Mouse (Mus musculus): ENCODE data around the gene Treml2. TPM values are rescaled to one million over a fixed set of nuclear protein-coding genes. Genes with fewer than 3 reads are reported as not detected.
"Not testable (repeated sequence)": the region's sequence is repeated elsewhere in the genome, so short reads cannot be mapped to it uniquely, and the experiment has no call there.

Treml2 gene
- polyA plus RNA-seq, 1 experiment = 0.70 TPM

DNA sequence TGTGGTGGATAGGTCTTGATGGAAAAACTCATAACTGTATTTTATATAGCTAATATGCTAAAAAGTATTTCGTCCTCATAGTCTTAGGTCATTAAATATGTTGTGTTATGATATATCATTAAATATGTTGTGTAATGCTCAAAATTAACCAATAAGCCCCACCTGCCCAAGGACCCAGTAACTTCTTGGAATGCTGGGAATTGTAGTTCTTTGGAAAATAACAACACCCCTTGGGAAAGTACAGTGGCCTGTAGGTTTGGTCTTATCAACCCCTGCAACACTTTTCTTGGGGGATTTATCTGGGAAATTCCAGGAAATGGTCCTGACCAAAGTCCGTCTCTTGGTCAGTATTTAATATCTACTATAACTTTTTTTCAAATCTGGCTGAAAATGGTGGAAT is 43.8 kb downstream of the Treml2 start:
- TF ChIP-seq POLR2A (IDR thresholded peaks at IDR 0.05; ENCODE audit: insufficient read depth, low read length) (no peak), EP300 (IDR thresholded peaks at IDR 0.05; ENCODE audit: insufficient read depth, low read depth, low read length) (no peak), CTCF (IDR thresholded peaks at IDR 0.05; ENCODE audit: low read depth, low read length) (no peak)
- Histone ChIP-seq H3K9me3 (replicated peaks; ENCODE audit: control insufficient read depth, insufficient read depth, low read length, poor library complexity, severe bottlenecking) (no peaks in the 10 kb centered on the region), H3K4me3 (ENCODE audit: low read depth, low read length) (no peak overlapping the region), H3K9ac (ENCODE audit: low read depth, poor library complexity, severe bottlenecking) (no peak overlapping the region), H3K4me1 (ENCODE audit: control insufficient read depth, insufficient read depth, low read length) (no peaks in the 10 kb centered on the region), H3K36me3 (ENCODE audit: control insufficient read depth, insufficient read depth, low read length, poor library complexity, severe bottlenecking) (no peaks in the 10 kb centered on the region), H3K27me3 (ENCODE audit: control insufficient read depth, insufficient read depth, low read length, poor library complexity, severe bottlenecking) (no peaks in the 10 kb centered on the region), H3K27ac (ENCODE audit: insufficient read depth, low read length) (no peak overlapping the region)

DNA sequence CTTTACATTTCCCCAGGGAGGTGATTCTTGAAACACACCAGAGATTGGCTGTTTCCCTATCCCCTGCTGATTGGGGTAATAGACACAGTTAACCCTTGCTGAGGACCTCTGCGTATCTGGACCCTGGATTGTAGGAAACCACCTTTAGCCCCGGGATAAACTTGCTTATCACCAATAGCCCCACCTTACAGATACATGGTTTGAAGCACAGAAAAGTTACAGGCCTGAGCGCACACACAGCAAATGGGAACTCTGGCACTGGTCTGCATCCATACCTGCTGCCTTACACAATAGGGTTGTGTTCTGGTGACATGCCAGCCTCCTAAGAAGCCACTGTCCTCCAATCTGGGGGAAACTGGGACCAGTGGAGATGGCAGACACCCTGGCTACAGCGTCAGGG is 46.5 kb downstream of the Treml2 start:
- Histone ChIP-seq H3K36me3 (ENCODE audit: control insufficient read depth, insufficient read depth, low read length, poor library complexity, severe bottlenecking) (no peaks in the 10 kb centered on the region), H3K9ac (ENCODE audit: low read depth, poor library complexity, severe bottlenecking) (no peak overlapping the region), H3K27ac (ENCODE audit: insufficient read depth, low read length) (no peak overlapping the region), H3K9me3 (replicated peaks; ENCODE audit: control insufficient read depth, insufficient read depth, low read length, poor library complexity, severe bottlenecking) (no peaks in the 10 kb centered on the region), H3K27me3 (ENCODE audit: control insufficient read depth, insufficient read depth, low read length, poor library complexity, severe bottlenecking) (no peaks in the 10 kb centered on the region), H3K4me1 (ENCODE audit: control insufficient read depth, insufficient read depth, low read length) (peaks cover 4% of the 10 kb centered on the region), H3K4me3 (ENCODE audit: low read depth, low read length) (no peak overlapping the region)
- TF ChIP-seq POLR2A (IDR thresholded peaks at IDR 0.05; ENCODE audit: insufficient read depth, low read length) = no peak
- no peak for TF ChIP-seq CTCF (IDR thresholded peaks at IDR 0.05; ENCODE audit: low read depth, low read length)
- TF ChIP-seq EP300 (IDR thresholded peaks at IDR 0.05; ENCODE audit: insufficient read depth, low read depth, low read length) = no peak

DNA sequence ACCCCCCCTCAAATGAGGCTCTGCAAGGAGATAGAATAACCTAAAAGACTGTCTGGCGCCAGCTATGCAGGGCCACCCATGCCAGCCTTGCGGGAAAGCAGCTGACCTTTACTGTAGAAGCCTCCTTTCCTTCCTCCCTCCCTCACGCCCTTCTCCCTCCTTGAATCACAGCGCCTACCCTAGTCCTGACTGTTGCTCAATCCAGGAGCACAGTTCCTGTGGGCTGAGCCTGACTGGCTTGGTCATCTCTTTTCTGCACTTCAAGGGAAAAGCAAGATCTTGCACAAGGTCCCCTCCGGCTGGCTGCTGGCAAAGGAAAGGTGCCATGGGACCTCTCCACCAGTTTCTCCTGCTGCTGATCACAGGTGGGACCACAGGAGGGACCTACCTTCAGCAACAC is 46.9 kb downstream of the Treml2 start, which contains the start of gene Trem2:
Gene Trem2, plus strand, starts transcription at position 171 of the 400 bp plus-strand sequence.
- no peak within 1 kb of the TSS for H3K4me3 ChIP-seq (ENCODE audit: low read depth, low read length)
- H3K9ac ChIP-seq (ENCODE audit: low read depth, poor library complexity, severe bottlenecking) = no peak within 1 kb of the TSS
- no peaks in the 10 kb centered on the region for H3K9me3 ChIP-seq (replicated peaks; ENCODE audit: control insufficient read depth, insufficient read depth, low read length, poor library complexity, severe bottlenecking)
- no peaks in the 10 kb centered on the region for H3K36me3 ChIP-seq (ENCODE audit: control insufficient read depth, insufficient read depth, low read length, poor library complexity, severe bottlenecking)
- no peak within 1 kb of the TSS for H3K27ac ChIP-seq (ENCODE audit: insufficient read depth, low read length)
- H3K4me1 ChIP-seq (ENCODE audit: control insufficient read depth, insufficient read depth, low read length) = peaks cover 7% of the 10 kb centered on the region
- no peaks in the 10 kb centered on the region for H3K27me3 ChIP-seq (ENCODE audit: control insufficient read depth, insufficient read depth, low read length, poor library complexity, severe bottlenecking)
- TF ChIP-seq CTCF (IDR thresholded peaks at IDR 0.05; ENCODE audit: low read depth, low read length) = no peak
- no peak for TF ChIP-seq EP300 (IDR thresholded peaks at IDR 0.05; ENCODE audit: insufficient read depth, low read depth, low read length)
- TF ChIP-seq POLR2A (IDR thresholded peaks at IDR 0.05; ENCODE audit: insufficient read depth, low read length) = no peak

DNA sequence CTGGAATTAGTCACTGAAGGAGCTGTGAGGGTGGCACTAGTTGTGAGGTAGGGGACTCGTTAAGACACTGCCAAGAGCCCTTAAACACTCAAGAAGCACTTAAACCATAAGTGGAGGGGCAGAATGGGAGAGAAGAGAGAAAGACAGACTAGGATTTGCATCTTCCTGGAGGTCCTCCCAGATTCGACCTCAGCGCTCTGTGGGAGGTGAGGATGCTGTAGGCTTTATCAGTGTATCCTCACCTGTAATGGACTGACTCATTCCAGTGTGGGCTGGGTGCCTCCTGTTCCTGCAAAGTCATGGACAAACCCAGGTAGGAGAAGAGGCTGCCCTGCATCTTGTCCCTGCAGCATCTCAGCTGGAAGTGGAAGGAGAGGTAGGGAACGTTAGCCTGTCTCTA is 47.5 kb downstream of the Treml2 start:
- Histone ChIP-seq H3K4me1 (ENCODE audit: control insufficient read depth, insufficient read depth, low read length) (peaks cover 10% of the 10 kb centered on the region), H3K4me3 (ENCODE audit: low read depth, low read length) (no peak overlapping the region), H3K9ac (ENCODE audit: low read depth, poor library complexity, severe bottlenecking) (no peak overlapping the region), H3K36me3 (ENCODE audit: control insufficient read depth, insufficient read depth, low read length, poor library complexity, severe bottlenecking) (no peaks in the 10 kb centered on the region), H3K27me3 (ENCODE audit: control insufficient read depth, insufficient read depth, low read length, poor library complexity, severe bottlenecking) (no peaks in the 10 kb centered on the region), H3K9me3 (replicated peaks; ENCODE audit: control insufficient read depth, insufficient read depth, low read length, poor library complexity, severe bottlenecking) (no peaks in the 10 kb centered on the region), H3K27ac (ENCODE audit: insufficient read depth, low read length) (no peak overlapping the region)
- TF ChIP-seq POLR2A (IDR thresholded peaks at IDR 0.05; ENCODE audit: insufficient read depth, low read length) (no peak), CTCF (IDR thresholded peaks at IDR 0.05; ENCODE audit: low read depth, low read length) (no peak), EP300 (IDR thresholded peaks at IDR 0.05; ENCODE audit: insufficient read depth, low read depth, low read length) (no peak)

DNA sequence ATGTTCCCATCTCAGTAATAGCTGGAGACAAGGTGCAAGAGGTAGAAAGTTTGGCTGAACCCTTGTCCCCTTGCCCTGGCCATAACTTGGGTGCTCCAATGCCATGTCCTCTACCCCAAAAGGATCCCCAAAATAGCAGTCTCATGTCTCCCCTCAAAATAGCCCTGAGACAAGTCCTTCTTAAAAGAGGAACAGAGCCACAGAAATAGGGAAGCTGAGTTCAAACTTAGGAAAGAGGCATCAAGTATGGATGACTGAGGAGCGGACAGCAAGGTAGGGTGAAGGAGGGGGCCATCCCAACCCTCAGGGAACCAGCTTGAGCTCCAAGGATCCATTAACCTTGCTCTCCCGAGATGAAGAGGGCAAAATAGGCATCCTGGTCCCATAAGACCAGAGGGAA is 48.0 kb downstream of the Treml2 start:
- Histone ChIP-seq H3K9me3 (replicated peaks; ENCODE audit: control insufficient read depth, insufficient read depth, low read length, poor library complexity, severe bottlenecking) (no peaks in the 10 kb centered on the region), H3K9ac (ENCODE audit: low read depth, poor library complexity, severe bottlenecking) (no peak overlapping the region), H3K4me1 (ENCODE audit: control insufficient read depth, insufficient read depth, low read length) (peaks cover 10% of the 10 kb centered on the region), H3K4me3 (ENCODE audit: low read depth, low read length) (no peak overlapping the region), H3K27me3 (ENCODE audit: control insufficient read depth, insufficient read depth, low read length, poor library complexity, severe bottlenecking) (no peaks in the 10 kb centered on the region), H3K36me3 (ENCODE audit: control insufficient read depth, insufficient read depth, low read length, poor library complexity, severe bottlenecking) (no peaks in the 10 kb centered on the region), H3K27ac (ENCODE audit: insufficient read depth, low read length) (no peak overlapping the region)
- TF ChIP-seq POLR2A (IDR thresholded peaks at IDR 0.05; ENCODE audit: insufficient read depth, low read length) (no peak), EP300 (IDR thresholded peaks at IDR 0.05; ENCODE audit: insufficient read depth, low read depth, low read length) (no peak), CTCF (IDR thresholded peaks at IDR 0.05; ENCODE audit: low read depth, low read length) (no peak)

DNA sequence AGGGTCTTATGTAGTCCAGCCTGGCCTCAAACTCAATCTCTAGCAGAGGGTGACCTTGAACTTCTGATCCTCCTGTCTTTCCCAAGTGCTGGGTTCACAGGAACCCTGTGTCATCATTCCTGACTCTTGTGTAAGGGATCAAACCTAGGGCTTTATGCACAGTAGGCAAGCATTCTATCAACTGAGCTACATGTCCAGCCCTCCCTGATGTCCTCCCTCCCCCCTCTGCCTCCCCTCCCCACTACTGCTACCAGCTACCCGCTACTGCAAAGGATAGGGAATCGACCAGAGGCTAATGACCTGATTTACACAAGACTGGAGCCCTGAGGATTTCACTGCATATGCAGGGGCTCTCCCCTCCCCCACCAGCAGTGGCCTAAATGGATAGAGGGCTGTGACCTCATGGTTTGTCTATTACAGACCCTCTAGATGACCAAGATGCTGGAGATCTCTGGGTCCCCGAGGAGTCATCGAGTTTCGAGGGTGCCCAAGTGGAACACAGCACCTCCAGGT is 51.4 kb downstream of the Treml2 start:
- TF ChIP-seq EP300 (IDR thresholded peaks at IDR 0.05; ENCODE audit: insufficient read depth, low read depth, low read length) = peak; percentile 57; the same call in 1 of the 2 replicates
- no peak for TF ChIP-seq CTCF (IDR thresholded peaks at IDR 0.05; ENCODE audit: low read depth, low read length)
- no peak overlapping the region for H3K9ac ChIP-seq (ENCODE audit: low read depth, poor library complexity, severe bottlenecking)
- peaks cover 10% of the 10 kb centered on the region for H3K4me1 ChIP-seq (ENCODE audit: control insufficient read depth, insufficient read depth, low read length)
- no peak overlapping the region for H3K27ac ChIP-seq (ENCODE audit: insufficient read depth, low read length)
- no peaks in the 10 kb centered on the region for H3K27me3 ChIP-seq (ENCODE audit: control insufficient read depth, insufficient read depth, low read length, poor library complexity, severe bottlenecking)
- no peaks in the 10 kb centered on the region for H3K36me3 ChIP-seq (ENCODE audit: control insufficient read depth, insufficient read depth, low read length, poor library complexity, severe bottlenecking)
- no peak overlapping the region for H3K4me3 ChIP-seq (ENCODE audit: low read depth, low read length)
- no peaks in the 10 kb centered on the region for H3K9me3 ChIP-seq (replicated peaks; ENCODE audit: control insufficient read depth, insufficient read depth, low read length, poor library complexity, severe bottlenecking)

DNA sequence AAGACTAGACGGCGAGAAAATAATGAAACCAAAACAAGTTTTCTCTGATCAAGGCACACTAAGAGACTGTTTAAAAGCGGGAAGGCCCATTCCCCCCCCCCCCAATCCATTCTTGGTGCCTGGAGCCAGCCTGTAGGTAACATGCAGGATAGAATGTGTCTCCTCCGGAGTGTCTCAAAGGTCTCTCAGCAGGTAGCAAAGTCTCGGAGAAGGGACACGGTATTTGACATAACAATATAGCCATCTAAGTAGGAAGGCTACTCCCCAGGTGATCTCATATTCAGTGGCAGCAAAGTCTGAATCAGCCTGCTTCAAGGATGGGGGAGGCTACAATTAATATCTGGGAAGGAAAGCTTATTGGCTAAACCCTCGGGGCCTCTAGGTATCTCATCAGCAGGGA is 53.7 kb downstream of the Treml2 start:
- H3K9ac ChIP-seq (ENCODE audit: low read depth, poor library complexity, severe bottlenecking); H3K36me3 ChIP-seq (ENCODE audit: control insufficient read depth, insufficient read depth, low read length, poor library complexity, severe bottlenecking): not testable (repeated sequence)

More for the DNA sequence above, 53.7 kb downstream of the Treml2 start:
- H3K9me3 ChIP-seq (replicated peaks; ENCODE audit: control insufficient read depth, insufficient read depth, low read length, poor library complexity, severe bottlenecking); H3K27me3 ChIP-seq (ENCODE audit: control insufficient read depth, insufficient read depth, low read length, poor library complexity, severe bottlenecking); H3K4me3 ChIP-seq (ENCODE audit: low read depth, low read length); H3K27ac ChIP-seq (ENCODE audit: insufficient read depth, low read length); H3K4me1 ChIP-seq (ENCODE audit: control insufficient read depth, insufficient read depth, low read length): not testable (repeated sequence)
